Mouse (Mus musculus) frontal cortex, adult 2 months (tissue): Measurements from ENCODE around the gene 2510009E07Rik. TPM values are rescaled to one million over a fixed set of nuclear protein-coding genes. Genes with fewer than 3 reads are reported as not detected.

Experiments used
- polyA plus RNA-seq: library from polyadenylated mRNA; depleted of rRNA; stranded (reverse); fragments of >200 nt; gene quantifications from 2 replicates; pipeline ENCODE4 v1.2.3, GENCODE M21; 2012; rRNA removed

2510009E07Rik gene
- polyA plus RNA-seq, 1 experiment, result 32.8 TPM

Other genes starting within 250 kb of the 2510009E07Rik start
- gene Ehhadh, start 93.1 kb upstream of the 2510009E07Rik start, polyA plus RNA-seq, result 5.7 and 6.1 TPM in 2 replicates
- 7.8 and 7.9 TPM in 2 replicates for gene Map3k13, start 99.7 kb upstream of the 2510009E07Rik start, polyA plus RNA-seq